Comparison of ENCODE assay signal across 15 mouse cellular contexts in genomic region chr7:67208317-67208716, GRCm38 (mm10).
"Had no signal": no experiment of that assay in that cellular context is flagged by ENCODE, and none has a peak within 500 bp of the region (broad histone marks: within the 10 kb centered on the region; RNA-seq: fewer than 3 reads in every experiment).

No protein-coding gene starts in this region.

- H3K27me3 ChIP-seq: neural tube, embryonic 15.5 days; stomach, embryonic 15.5 days had no signal

- H3K9ac ChIP-seq: neural tube, embryonic 15.5 days; stomach, embryonic 15.5 days had no signal

- DNase-seq: retina, postnatal 1 day; right cerebral cortex, adult 18-20 months; right cerebral cortex, postnatal 14 days; right cerebral cortex, postnatal 25 days; right cerebral cortex, postnatal 4 days; spleen, adult 18-20 months; thymus, adult 18-20 months; thymus, adult 2 months; thymus, postnatal 14 days; thymus, postnatal 25 days; thymus, postnatal 36 days; thymus, postnatal 4 days had no signal

- H3K27ac ChIP-seq: neural tube, embryonic 15.5 days; stomach, embryonic 15.5 days; stomach, postnatal 0 days had no signal

- H3K4me3 ChIP-seq: neural tube, embryonic 15.5 days; stomach, embryonic 15.5 days had no signal

- H3K9me3 ChIP-seq: neural tube, embryonic 15.5 days; stomach, embryonic 15.5 days had no signal

- H3K36me3 ChIP-seq: neural tube, embryonic 15.5 days; stomach, embryonic 15.5 days had no signal

- H3K4me1 ChIP-seq: neural tube, embryonic 15.5 days; stomach, embryonic 15.5 days had no signal

- H3K4me2 ChIP-seq: neural tube, embryonic 15.5 days; stomach, embryonic 15.5 days had no signal
